Comparison of ENCODE assay signal across 16 mouse cellular contexts in the genomic region with DNA sequence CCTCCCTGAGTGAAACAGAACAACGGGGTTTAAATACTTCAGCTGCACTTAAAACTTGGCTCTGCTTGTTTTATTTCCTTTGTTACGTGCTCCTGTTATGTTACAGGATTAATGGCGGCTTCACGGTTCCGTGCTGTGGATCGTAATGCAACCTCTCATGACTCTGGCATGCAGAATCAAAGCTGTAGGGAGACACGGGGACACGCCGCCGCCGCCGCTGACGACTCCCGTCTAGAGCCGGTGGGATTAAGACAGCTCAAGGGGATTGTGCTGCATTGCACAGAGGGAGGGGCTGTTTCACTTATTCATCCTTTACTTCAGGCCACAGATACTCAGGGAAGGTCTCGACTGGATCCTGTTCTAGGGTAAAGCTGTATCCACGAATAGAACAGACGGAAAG. TPM values are rescaled to one million over a fixed set of nuclear protein-coding genes. Genes with fewer than 3 reads are reported as not detected.
DNase-seq lines count a peak whose midpoint lies in the region; ATAC-seq and TF ChIP-seq lines count a peak whose summit lies in the region.
"Had no signal": no experiment of that assay in that cellular context is flagged by ENCODE, and none has a peak within 500 bp of the region (broad histone marks: within the 10 kb centered on the region; RNA-seq: fewer than 3 reads in every experiment).

No protein-coding gene starts in this region.

- no peak overlapping the region for H3K9ac ChIP-seq in intestine, embryonic 15.5 days
- no peak overlapping the region for H3K9ac ChIP-seq in intestine, postnatal 0 days (ENCODE audit: low read depth, low read length)
- no peak overlapping the region for H3K9ac ChIP-seq in embryonic facial prominence, embryonic 13.5 days
- H3K9ac ChIP-seq in midbrain, embryonic 12.5 days (replicated peaks), result no peak overlapping the region
- H3K9ac ChIP-seq in stomach, embryonic 14.5 days (replicated peaks; ENCODE audit: low read depth, low read length), result no peak overlapping the region
- H3K9ac ChIP-seq: heart, embryonic 12.5 days; liver, embryonic 15.5 days had no signal

- H3K4me3 ChIP-seq in intestine, embryonic 15.5 days (replicated peaks), result no peak overlapping the region
- no peak overlapping the region for H3K4me3 ChIP-seq in intestine, postnatal 0 days (ENCODE audit: low read depth, low read length)
- no peak overlapping the region for H3K4me3 ChIP-seq in embryonic facial prominence, embryonic 13.5 days
- H3K4me3 ChIP-seq in midbrain, embryonic 12.5 days, result no peak overlapping the region
- H3K4me3 ChIP-seq in stomach, embryonic 14.5 days (ENCODE audit: low read depth, low read length), result no peak overlapping the region
- H3K4me3 ChIP-seq: heart, embryonic 12.5 days; liver, embryonic 15.5 days had no signal

- no peaks in the 10 kb centered on the region for H3K36me3 ChIP-seq in intestine, embryonic 15.5 days
- H3K36me3 ChIP-seq in intestine, postnatal 0 days (ENCODE audit: control insufficient read depth, insufficient read depth), result no peaks in the 10 kb centered on the region
- 0 out of 2 replicates have a peak, but pooled peaks cover 5% of the 10 kb centered on the region for H3K36me3 ChIP-seq in embryonic facial prominence, embryonic 13.5 days
- no peaks in the 10 kb centered on the region for H3K36me3 ChIP-seq in midbrain, embryonic 12.5 days
- H3K36me3 ChIP-seq in stomach, embryonic 14.5 days (ENCODE audit: control insufficient read depth, insufficient read depth, low read length), result no peaks in the 10 kb centered on the region
- H3K36me3 ChIP-seq: liver, embryonic 15.5 days had no signal

- H3K4me1 ChIP-seq in intestine, embryonic 15.5 days (replicated peaks), result no peaks in the 10 kb centered on the region
- H3K4me1 ChIP-seq in intestine, postnatal 0 days (replicated peaks; ENCODE audit: control insufficient read depth, insufficient read depth, low read length), result no peaks in the 10 kb centered on the region
- peaks cover 10% of the 10 kb centered on the region; the same call in 1 of the 2 replicates for H3K4me1 ChIP-seq in embryonic facial prominence, embryonic 13.5 days
- no peaks in the 10 kb centered on the region for H3K4me1 ChIP-seq in midbrain, embryonic 12.5 days
- H3K4me1 ChIP-seq in stomach, embryonic 14.5 days (ENCODE audit: control insufficient read depth, insufficient read depth, low read length), result no peaks in the 10 kb centered on the region

- no peak for TF ChIP-seq CTCF in intestine, postnatal 0 days (IDR thresholded peaks at IDR 0.05; ENCODE audit: low read depth)

- DNase-seq in right cerebral cortex, postnatal 4 days, result no peak
- DNase-seq in layer of hippocampus, adult 18-20 months (ENCODE audit: low spot score in 2 of 2), result no peak
- DNase-seq: cerebellum, adult 8-10 months; heart, postnatal 36 days; kidney, postnatal 10 days; layer of hippocampus, adult 9-11 months; right cerebral cortex, adult 18-20 months; spleen, adult 18-20 months had no signal

- ATAC-seq in intestine, embryonic 15.5 days, result 0 out of 2 replicates have a peak, but pooled peaks have one; percentile 20
- no peak for ATAC-seq in intestine, postnatal 0 days
- peak; percentile 48; the same call in 1 of the 2 replicates for ATAC-seq in embryonic facial prominence, embryonic 13.5 days (ENCODE audit: insufficient number of reproducible peaks, insufficient read depth, low FRiP score, low TSS enrichment, low read depth)
- peak; percentile 69 for ATAC-seq in midbrain, embryonic 12.5 days (ENCODE audit: low FRiP score, low read depth)
- ATAC-seq in stomach, embryonic 14.5 days (ENCODE audit: insufficient number of reproducible peaks, insufficient read depth, low FRiP score, low read depth), result no peak
- ATAC-seq in erythroid progenitor cell, adult 5-6 weeks (replicated peaks; ENCODE audit: low FRiP score, poor library complexity, severe bottlenecking), result no peak

- no peaks in the 10 kb centered on the region for H3K9me3 ChIP-seq in intestine, embryonic 15.5 days
- H3K9me3 ChIP-seq in intestine, postnatal 0 days (ENCODE audit: control insufficient read depth), result no peaks in the 10 kb centered on the region
- H3K9me3 ChIP-seq in embryonic facial prominence, embryonic 13.5 days, result no peaks in the 10 kb centered on the region
- no peaks in the 10 kb centered on the region for H3K9me3 ChIP-seq in midbrain, embryonic 12.5 days
- no peaks in the 10 kb centered on the region for H3K9me3 ChIP-seq in stomach, embryonic 14.5 days (ENCODE audit: control insufficient read depth, low read depth, low read length)
- H3K9me3 ChIP-seq: heart, embryonic 12.5 days; liver, embryonic 15.5 days had no signal

- 0 out of 2 replicates have a peak overlapping the region, but pooled peaks have one; percentile 9 for H3K4me2 ChIP-seq in intestine, embryonic 15.5 days (replicated peaks)
- H3K4me2 ChIP-seq in intestine, postnatal 0 days (replicated peaks; ENCODE audit: low read depth), result no peak overlapping the region
- peak overlapping the region; percentile 27; the same call in 1 of the 2 replicates for H3K4me2 ChIP-seq in embryonic facial prominence, embryonic 13.5 days
- H3K4me2 ChIP-seq in midbrain, embryonic 12.5 days (replicated peaks), result peak overlapping the region; percentile 18; the same call in 1 of the 2 replicates
- peak overlapping the region; percentile 23; the same call in 1 of the 2 replicates for H3K4me2 ChIP-seq in stomach, embryonic 14.5 days (replicated peaks; ENCODE audit: low read depth, low read length)
- H3K4me2 ChIP-seq: heart, embryonic 12.5 days; liver, embryonic 15.5 days had no signal

- 73% methylated on average over 18 of the region's 18 CpGs for WGBS in intestine, embryonic 15.5 days
- WGBS in intestine, postnatal 0 days, result 77% methylated on average over 18 of the region's 18 CpGs
- WGBS in embryonic facial prominence, embryonic 13.5 days, result 71% methylated on average over 18 of the region's 18 CpGs
- WGBS in midbrain, embryonic 12.5 days, result 56% methylated on average over 18 of the region's 18 CpGs
- WGBS in stomach, embryonic 14.5 days, result 47% methylated on average over 18 of the region's 18 CpGs

- no peaks in the 10 kb centered on the region for H3K27me3 ChIP-seq in intestine, embryonic 15.5 days (replicated peaks)
- H3K27me3 ChIP-seq in intestine, postnatal 0 days (replicated peaks; ENCODE audit: control insufficient read depth, insufficient read depth, low read length), result no peaks in the 10 kb centered on the region
- H3K27me3 ChIP-seq in embryonic facial prominence, embryonic 13.5 days, result no peaks in the 10 kb centered on the region
- no peaks in the 10 kb centered on the region for H3K27me3 ChIP-seq in midbrain, embryonic 12.5 days
- no peaks in the 10 kb centered on the region for H3K27me3 ChIP-seq in stomach, embryonic 14.5 days (ENCODE audit: control insufficient read depth, insufficient read depth, low read length)
- H3K27me3 ChIP-seq: heart, embryonic 12.5 days; liver, embryonic 15.5 days had no signal

- H3K27ac ChIP-seq in intestine, embryonic 15.5 days, result no peak overlapping the region
- no peak overlapping the region for H3K27ac ChIP-seq in intestine, postnatal 0 days (ENCODE audit: low read depth, low read length)
- H3K27ac ChIP-seq in embryonic facial prominence, embryonic 13.5 days, result no peak overlapping the region
- no peak overlapping the region for H3K27ac ChIP-seq in midbrain, embryonic 12.5 days (replicated peaks)
- H3K27ac ChIP-seq in stomach, embryonic 14.5 days (ENCODE audit: low read length), result no peak overlapping the region
- H3K27ac ChIP-seq: liver, embryonic 15.5 days had no signal

RNA-seq across cellular contexts. Expression of gene Commd8, which starts 43.8 kb away (rescaled TPM):
- 120 and 148 TPM in 2 replicates for polyA plus RNA-seq in intestine, embryonic 15.5 days (2015; fragmentation: Nextera tagmentation; extraction: Ambion mirVana)
- 115 and 116 TPM in 2 replicates for polyA plus RNA-seq in intestine, postnatal 0 days (2015; fragmentation: Nextera tagmentation; extraction: Ambion mirVana)
- 151 and 158 TPM in 2 replicates for polyA plus RNA-seq in embryonic facial prominence, embryonic 13.5 days (2015; fragmentation: Nextera tagmentation; extraction: Ambion mirVana)
- polyA plus RNA-seq in midbrain, embryonic 12.5 days (2016; fragmentation: Nextera tagmentation; extraction: Ambion mirVana), result 162 and 164 TPM in 2 replicates
- 127 and 135 TPM in 2 replicates for polyA plus RNA-seq in stomach, embryonic 14.5 days (2014; fragmentation: Nextera tagmentation; extraction: Ambion mirVana)
- 100 to 1,000 TPM; 106 to 108 TPM for total RNA-seq in layer of hippocampus, adult 18-20 months (2021)
- 54.1 and 80.5 TPM in 2 replicates for total RNA-seq in erythroid progenitor cell, adult 5-6 weeks (2015; ENCODE audit: low replicate concordance)
- 18.4 and 38.5 TPM in 2 replicates for total RNA-seq in erythroid progenitor cell, adult 5-6 weeks (2017; ENCODE audit: low replicate concordance)

Comparison
In these comparisons a context has a peak if more than half of its experiments do, and no peak if none do; other contexts are left out.
1. ATAC-seq: peak in intestine, embryonic 15.5 days (single experiment), embryonic facial prominence, embryonic 13.5 days (single experiment) and midbrain, embryonic 12.5 days (single experiment); none in intestine, postnatal 0 days (single experiment), stomach, embryonic 14.5 days (single experiment) and erythroid progenitor cell, adult 5-6 weeks (single experiment).